Mouse (Mus musculus): ENCODE results near the gene Arntl. TPM values are rescaled to one million over a fixed set of nuclear protein-coding genes. Genes with fewer than 3 reads are reported as not detected.

Gene Arntl
- polyA plus RNA-seq, 1 experiment, result 9.5 TPM

- Histone ChIP-seq H3K4me3 (replicated peaks; ENCODE audit: control insufficient read depth, low read depth, low read length) (no peak overlapping the region), H3K4me1 (ENCODE audit: control insufficient read depth, insufficient read depth, low read length) (no peaks in the 10 kb centered on the region), H3K27ac (ENCODE audit: control insufficient read depth, insufficient read depth, low read depth, low read length, poor library complexity) (no peak overlapping the region)
- TF ChIP-seq POLR2A (IDR thresholded peaks at IDR 0.05; ENCODE audit: borderline replicate concordance, control insufficient read depth, low read depth, low read length) (no peak), CTCF (IDR thresholded peaks at IDR 0.05; ENCODE audit: control insufficient read depth, insufficient read depth, low read length) (no peak)
- 74% methylated on average over 2 of the region's 2 CpGs for WGBS
Measured at GRCm38 (mm10) chr7:113270991-113271390, 63.7 kb downstream of the Arntl start.

- 78% methylated on average over 6 of the region's 6 CpGs for WGBS
- Histone ChIP-seq H3K4me1 (ENCODE audit: control insufficient read depth, insufficient read depth, low read length) (no peaks in the 10 kb centered on the region), H3K4me3 (replicated peaks; ENCODE audit: control insufficient read depth, low read depth, low read length) (no peak overlapping the region), H3K27ac (ENCODE audit: control insufficient read depth, insufficient read depth, low read depth, low read length, poor library complexity) (no peak overlapping the region)
- TF ChIP-seq CTCF (IDR thresholded peaks at IDR 0.05; ENCODE audit: control insufficient read depth, insufficient read depth, low read length) (no peak), POLR2A (IDR thresholded peaks at IDR 0.05; ENCODE audit: borderline replicate concordance, control insufficient read depth, low read depth, low read length) (no peak)
Measured at GRCm38 (mm10) chr7:113272338-113272997, 65.2 kb downstream of the Arntl start.

GRCm38 (mm10) chr7:113277245-113277644 is 70.0 kb downstream of the Arntl start:
- Histone ChIP-seq H3K27ac (ENCODE audit: control insufficient read depth, insufficient read depth, low read depth, low read length, poor library complexity) (no peak overlapping the region), H3K4me1 (ENCODE audit: control insufficient read depth, insufficient read depth, low read length) (no peaks in the 10 kb centered on the region), H3K4me3 (replicated peaks; ENCODE audit: control insufficient read depth, low read depth, low read length) (no peak overlapping the region)
- TF ChIP-seq POLR2A (IDR thresholded peaks at IDR 0.05; ENCODE audit: borderline replicate concordance, control insufficient read depth, low read depth, low read length) (no peak), CTCF (IDR thresholded peaks at IDR 0.05; ENCODE audit: control insufficient read depth, insufficient read depth, low read length) (no peak)
- WGBS, result 67% methylated on average over 2 of the region's 2 CpGs

GRCm38 (mm10) chr7:113278493-113278892 is 71.2 kb downstream of the Arntl start:
- TF ChIP-seq CTCF (IDR thresholded peaks at IDR 0.05; ENCODE audit: control insufficient read depth, insufficient read depth, low read length) (no peak), POLR2A (IDR thresholded peaks at IDR 0.05; ENCODE audit: borderline replicate concordance, control insufficient read depth, low read depth, low read length) (no peak)
- 67% methylated on average over 4 of the region's 4 CpGs for WGBS
- H3K4me1 ChIP-seq (ENCODE audit: control insufficient read depth, insufficient read depth, low read length), result no peaks in the 10 kb centered on the region
- H3K4me3 ChIP-seq (replicated peaks; ENCODE audit: control insufficient read depth, low read depth, low read length), result no peak overlapping the region
- no peak overlapping the region for H3K27ac ChIP-seq (ENCODE audit: control insufficient read depth, insufficient read depth, low read depth, low read length, poor library complexity)

- H3K27ac ChIP-seq (ENCODE audit: control insufficient read depth, insufficient read depth, low read depth, low read length, poor library complexity), result no peak overlapping the region
- no peaks in the 10 kb centered on the region for H3K4me1 ChIP-seq (ENCODE audit: control insufficient read depth, insufficient read depth, low read length)
- TF ChIP-seq POLR2A (IDR thresholded peaks at IDR 0.05; ENCODE audit: borderline replicate concordance, control insufficient read depth, low read depth, low read length), result no peak
- no peak for TF ChIP-seq CTCF (IDR thresholded peaks at IDR 0.05; ENCODE audit: control insufficient read depth, insufficient read depth, low read length)
- 79% methylated on average over 2 of the region's 2 CpGs for WGBS
- H3K4me3 ChIP-seq (replicated peaks; ENCODE audit: control insufficient read depth, low read depth, low read length), result no peak overlapping the region
Measured at GRCm38 (mm10) chr7:113279246-113279645, 72.0 kb downstream of the Arntl start.

GRCm38 (mm10) chr7:113285405-113285804 is 78.1 kb downstream of the Arntl start:
- H3K4me3 ChIP-seq (replicated peaks; ENCODE audit: control insufficient read depth, low read depth, low read length), result no peak overlapping the region
- no peak overlapping the region for H3K27ac ChIP-seq (ENCODE audit: control insufficient read depth, insufficient read depth, low read depth, low read length, poor library complexity)
- WGBS, result 68% methylated on average over 2 of the region's 2 CpGs
- H3K4me1 ChIP-seq (ENCODE audit: control insufficient read depth, insufficient read depth, low read length), result no peaks in the 10 kb centered on the region
- TF ChIP-seq CTCF (IDR thresholded peaks at IDR 0.05; ENCODE audit: control insufficient read depth, insufficient read depth, low read length) (no peak), POLR2A (IDR thresholded peaks at IDR 0.05; ENCODE audit: borderline replicate concordance, control insufficient read depth, low read depth, low read length) (no peak)

- WGBS, result 61% methylated on average over 1 of the region's 1 CpGs
- no peak overlapping the region for H3K4me3 ChIP-seq (replicated peaks; ENCODE audit: control insufficient read depth, low read depth, low read length)
- TF ChIP-seq CTCF (IDR thresholded peaks at IDR 0.05; ENCODE audit: control insufficient read depth, insufficient read depth, low read length) (no peak), POLR2A (IDR thresholded peaks at IDR 0.05; ENCODE audit: borderline replicate concordance, control insufficient read depth, low read depth, low read length) (no peak)
- no peak overlapping the region for H3K27ac ChIP-seq (ENCODE audit: control insufficient read depth, insufficient read depth, low read depth, low read length, poor library complexity)
- H3K4me1 ChIP-seq (ENCODE audit: control insufficient read depth, insufficient read depth, low read length), result peaks cover 5% of the 10 kb centered on the region
Measured at GRCm38 (mm10) chr7:113289211-113289610, 81.9 kb downstream of the Arntl start.

- no peak for TF ChIP-seq CTCF (IDR thresholded peaks at IDR 0.05; ENCODE audit: control insufficient read depth, insufficient read depth, low read length)
- TF ChIP-seq POLR2A (IDR thresholded peaks at IDR 0.05; ENCODE audit: borderline replicate concordance, control insufficient read depth, low read depth, low read length), result no peak
- peaks cover 7% of the 10 kb centered on the region for H3K4me1 ChIP-seq (ENCODE audit: control insufficient read depth, insufficient read depth, low read length)
- H3K27ac ChIP-seq (ENCODE audit: control insufficient read depth, insufficient read depth, low read depth, low read length, poor library complexity), result no peak overlapping the region
- 65% methylated on average over 5 of the region's 5 CpGs for WGBS
- no peak overlapping the region for H3K4me3 ChIP-seq (replicated peaks; ENCODE audit: control insufficient read depth, low read depth, low read length)
Measured at GRCm38 (mm10) chr7:113291741-113292140, 84.5 kb downstream of the Arntl start.

GRCm38 (mm10) chr7:113292193-113292592 is 84.9 kb downstream of the Arntl start:
- 61% methylated on average over 4 of the region's 4 CpGs for WGBS
- Histone ChIP-seq H3K4me3 (replicated peaks; ENCODE audit: control insufficient read depth, low read depth, low read length) (no peak overlapping the region), H3K27ac (ENCODE audit: control insufficient read depth, insufficient read depth, low read depth, low read length, poor library complexity) (no peak overlapping the region), H3K4me1 (ENCODE audit: control insufficient read depth, insufficient read depth, low read length) (peaks cover 7% of the 10 kb centered on the region)
- no peak for TF ChIP-seq POLR2A (IDR thresholded peaks at IDR 0.05; ENCODE audit: borderline replicate concordance, control insufficient read depth, low read depth, low read length)
- no peak for TF ChIP-seq CTCF (IDR thresholded peaks at IDR 0.05; ENCODE audit: control insufficient read depth, insufficient read depth, low read length)

All from bone marrow, adult 2 months (tissue).